Comparison of ENCODE assay signal across 24 mouse cellular contexts in genomic region chr5:102061816-102062215, GRCm38 (mm10). TPM values are rescaled to one million over a fixed set of nuclear protein-coding genes. Genes with fewer than 3 reads are reported as not detected.
A peak's percentile ranks its signal among the peaks of the same experiment; 100 is the strongest.
DNase-seq lines count a peak whose midpoint lies in the region; ATAC-seq and TF ChIP-seq lines count a peak whose summit lies in the region.
"Had no signal": no experiment of that assay in that cellular context is flagged by ENCODE, and none has a peak within 500 bp of the region (broad histone marks: within the 10 kb centered on the region; RNA-seq: fewer than 3 reads in every experiment).

No protein-coding gene starts in this region.

- no peaks in the 10 kb centered on the region for H3K27me3 ChIP-seq in kidney, embryonic 16.5 days (ENCODE audit: insufficient read depth, low read length)
- H3K27me3 ChIP-seq in testis, adult 2 months (ENCODE audit: control insufficient read depth, insufficient read depth, low read length), result no peaks in the 10 kb centered on the region
- H3K27me3 ChIP-seq: embryonic facial prominence, embryonic 13.5 days; limb, embryonic 15.5 days; midbrain, embryonic 12.5 days; neural tube, embryonic 13.5 days; Patski had no signal

- peaks cover 43% of the 10 kb centered on the region for H3K4me1 ChIP-seq in kidney, embryonic 16.5 days (ENCODE audit: insufficient read depth, low read length)
- no peaks in the 10 kb centered on the region for H3K4me1 ChIP-seq in testis, adult 2 months (ENCODE audit: control insufficient read depth, insufficient read depth, low read length)

- no peak overlapping the region for H3K4me2 ChIP-seq in kidney, embryonic 16.5 days (replicated peaks; ENCODE audit: low read depth, low read length)
- H3K4me2 ChIP-seq: embryonic facial prominence, embryonic 13.5 days; hindbrain, embryonic 14.5 days; limb, embryonic 15.5 days; midbrain, embryonic 12.5 days; neural tube, embryonic 13.5 days had no signal

- TF ChIP-seq CTCF in testis, adult 2 months (IDR thresholded peaks at IDR 0.05; ENCODE audit: control insufficient read depth, insufficient read depth, insufficient replicate concordance, low read depth, low read length), result no peak

- no peak for TF ChIP-seq POLR2A in testis, adult 2 months (IDR thresholded peaks at IDR 0.05; ENCODE audit: control insufficient read depth, low read depth, low read length)

- peak overlapping the region; percentile 69 for H3K27ac ChIP-seq in kidney, embryonic 16.5 days (ENCODE audit: low read length)
- no peak overlapping the region for H3K27ac ChIP-seq in testis, adult 2 months (ENCODE audit: control insufficient read depth, insufficient read depth, low read depth, low read length)
- H3K27ac ChIP-seq: embryonic facial prominence, embryonic 13.5 days; hindbrain, embryonic 14.5 days; layer of hippocampus, adult 2 months; limb, embryonic 15.5 days; midbrain, embryonic 12.5 days; neural tube, embryonic 13.5 days had no signal

- H3K36me3 ChIP-seq in kidney, embryonic 16.5 days (ENCODE audit: insufficient read depth, low read length), result no peaks in the 10 kb centered on the region
- H3K36me3 ChIP-seq in testis, adult 2 months (ENCODE audit: control insufficient read depth, insufficient read depth, low read length), result no peaks in the 10 kb centered on the region
- H3K36me3 ChIP-seq: limb, embryonic 15.5 days had no signal

- 64% methylated on average over 5 of the region's 5 CpGs for WGBS in kidney, embryonic 16.5 days

- H3K9me3 ChIP-seq in kidney, embryonic 16.5 days (ENCODE audit: low read length), result no peaks in the 10 kb centered on the region
- H3K9me3 ChIP-seq: embryonic facial prominence, embryonic 13.5 days; limb, embryonic 15.5 days; midbrain, embryonic 12.5 days; neural tube, embryonic 13.5 days had no signal

- no peak for ATAC-seq in kidney, embryonic 16.5 days (ENCODE audit: low FRiP score, low TSS enrichment)
- peak; percentile 32; the same call in 1 of the 2 replicates for ATAC-seq in megakaryocyte-erythroid progenitor cell, adult 5-6 weeks (replicated peaks; ENCODE audit: low FRiP score, low TSS enrichment, poor library complexity, severe bottlenecking)
- ATAC-seq: forebrain, embryonic 16.5 days; intestine, postnatal 0 days; lung, postnatal 0 days had no signal

- peak; percentile 59 for DNase-seq in heart, adult 11 months
- no peak for DNase-seq in heart, adult 18-20 months
- no peak for DNase-seq in kidney, adult 11 months
- DNase-seq in testis, postnatal 14 days (ENCODE audit: low spot score), result no peak
- DNase-seq in cerebellum, adult 9-11 months, result no peak
- DNase-seq: adrenal gland, postnatal 10 days; cerebellum, adult 11-12 months; cerebellum, postnatal 10 days; kidney, postnatal 14 days; lung, adult 18-20 months; thymus, postnatal 14 days had no signal

- no peak overlapping the region for H3K4me3 ChIP-seq in kidney, embryonic 16.5 days (ENCODE audit: low read length)
- H3K4me3 ChIP-seq in testis, adult 2 months (ENCODE audit: control insufficient read depth, low read depth, low read length), result peak overlapping the region; percentile 48
- H3K4me3 ChIP-seq: embryonic facial prominence, embryonic 13.5 days; layer of hippocampus, adult 2 months; limb, embryonic 15.5 days; midbrain, embryonic 12.5 days; neural tube, embryonic 13.5 days had no signal

- H3K9ac ChIP-seq in kidney, embryonic 16.5 days (replicated peaks; ENCODE audit: low read length), result 0 out of 2 replicates have a peak overlapping the region, but pooled peaks have one; percentile 10
- H3K9ac ChIP-seq: embryonic facial prominence, embryonic 13.5 days; hindbrain, embryonic 14.5 days; limb, embryonic 15.5 days; midbrain, embryonic 12.5 days; neural tube, embryonic 13.5 days had no signal

RNA-seq across cellular contexts. Expression of gene Wdfy3, which starts 7.9 kb away (rescaled TPM):
- 10 to 100 TPM; 27.1 to 30.2 TPM for total RNA-seq in heart, adult 18-20 months (2021)
- polyA plus RNA-seq in kidney, embryonic 16.5 days (2015; fragmentation: Nextera tagmentation; extraction: Ambion mirVana), result 20.1 and 22.4 TPM in 2 replicates
- polyA plus RNA-seq in testis, adult 2 months (2012; rRNA removed), result 24.5 and 25.0 TPM in 2 replicates
- total RNA-seq in megakaryocyte-erythroid progenitor cell, adult 5-6 weeks (2014; fragmentation: Nextera tagmentation), result 19.4 and 24.2 TPM in 2 replicates
- total RNA-seq in megakaryocyte-erythroid progenitor cell, adult 5-6 weeks (2017), result 8.4 and 10.6 TPM in 2 replicates
